Mouse (Mus musculus): ENCODE measurements around the gene Plod3. TPM values are rescaled to one million over a fixed set of nuclear protein-coding genes. Genes with fewer than 3 reads are reported as not detected.
"Not testable (repeated sequence)": the region's sequence is repeated elsewhere in the genome, so short reads cannot be mapped to it uniquely, and the experiment has no call there.

Gene Plod3
- 30.6 and 32.0 TPM in 2 replicates for polyA plus RNA-seq (2015; fragmentation: Nextera tagmentation; extraction: Ambion mirVana)

DNA sequence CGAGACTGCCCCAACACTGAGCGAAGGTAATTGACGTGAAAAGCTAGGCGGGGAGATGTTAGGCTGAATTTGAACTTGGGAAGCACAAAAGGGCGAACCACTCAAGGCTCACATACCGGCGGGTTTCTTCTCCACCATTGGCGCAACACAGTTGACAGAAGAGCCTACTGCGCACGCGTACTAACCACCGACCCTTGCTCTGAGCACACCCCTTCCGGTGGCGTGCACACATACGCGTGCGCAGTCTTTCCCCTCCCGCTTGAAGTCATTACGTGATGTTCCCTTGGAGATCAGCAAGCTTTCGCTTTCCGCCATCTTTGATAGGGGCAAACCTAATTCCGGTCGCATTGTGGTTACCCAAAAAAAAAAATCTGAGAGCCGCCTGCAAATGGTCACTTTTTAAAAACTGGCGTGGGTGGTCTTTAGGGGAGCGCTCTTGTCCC, at the start of gene Plod3:
Gene Plod3 (plus strand): TSS at position 325 of the 443 bp plus-strand sequence.
- Histone ChIP-seq H3K9me3 (replicated peaks; ENCODE audit: low read length) (no peaks in the 10 kb centered on the region), H3K4me3 (replicated peaks; ENCODE audit: low read depth, low read length) (peak within 1 kb of the TSS; percentile 90), H3K27me3 (ENCODE audit: insufficient read depth, low read length) (no peaks in the 10 kb centered on the region), H3K36me3 (ENCODE audit: insufficient read depth, low read length) (peaks cover 21% of the 10 kb centered on the region), H3K4me2 (ENCODE audit: low read length) (peak within 1 kb of the TSS; percentile 81), H3K27ac (peak within 1 kb of the TSS; percentile 89), H3K9ac (ENCODE audit: low read depth, low read length) (peak within 1 kb of the TSS; percentile 83), H3K4me1 (replicated peaks; ENCODE audit: insufficient read depth, low read length) (peaks cover 5% of the 10 kb centered on the region)
- peak; percentile 100 for DNase-seq (ENCODE audit: low spot score)
- peak; percentile 89 for ATAC-seq (replicated peaks; ENCODE audit: low FRiP score, low read depth)
- under 1% methylated on average over 26 of the region's 26 CpGs for WGBS
- TF ChIP-seq CTCF (IDR thresholded peaks at IDR 0.05; ENCODE audit: low read depth), result no peak; the same call in 1 of the 2 replicates

DNA sequence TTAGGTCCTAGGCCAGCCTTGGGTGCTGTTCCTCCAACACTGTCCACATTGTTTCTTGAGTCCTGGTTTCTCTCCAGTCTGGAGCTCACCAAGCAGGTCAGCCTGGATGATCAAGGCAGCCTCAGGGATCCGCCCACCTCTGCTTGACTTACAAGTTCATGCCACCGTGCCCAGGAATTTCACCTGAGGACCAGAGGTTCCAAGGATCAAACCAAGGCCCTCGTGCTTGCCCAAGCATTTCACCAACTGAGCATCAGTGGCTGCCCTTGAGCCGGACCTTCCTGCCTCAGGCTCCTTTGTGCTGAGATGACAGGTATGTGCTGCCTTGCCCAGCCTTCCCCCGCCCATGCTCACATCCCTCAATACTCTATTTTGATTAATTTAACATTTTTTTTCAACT, 49.2 kb upstream of the Plod3 start:
- Histone ChIP-seq H3K9ac (ENCODE audit: low read depth, low read length) (no peak overlapping the region), H3K36me3 (ENCODE audit: insufficient read depth, low read length) (no peaks in the 10 kb centered on the region), H3K4me1 (replicated peaks; ENCODE audit: insufficient read depth, low read length) (no peaks in the 10 kb centered on the region), H3K27ac (no peak overlapping the region), H3K4me2 (ENCODE audit: low read length) (no peak overlapping the region), H3K9me3 (replicated peaks; ENCODE audit: low read length) (no peaks in the 10 kb centered on the region), H3K27me3 (ENCODE audit: insufficient read depth, low read length) (no peaks in the 10 kb centered on the region), H3K4me3 (replicated peaks; ENCODE audit: low read depth, low read length) (no peak overlapping the region)
- no peak for DNase-seq (ENCODE audit: low spot score)
- WGBS, result 65% methylated on average over 5 of the region's 5 CpGs
- TF ChIP-seq CTCF (IDR thresholded peaks at IDR 0.05; ENCODE audit: low read depth), result no peak
- ATAC-seq (replicated peaks; ENCODE audit: low FRiP score, low read depth), result no peak

DNA sequence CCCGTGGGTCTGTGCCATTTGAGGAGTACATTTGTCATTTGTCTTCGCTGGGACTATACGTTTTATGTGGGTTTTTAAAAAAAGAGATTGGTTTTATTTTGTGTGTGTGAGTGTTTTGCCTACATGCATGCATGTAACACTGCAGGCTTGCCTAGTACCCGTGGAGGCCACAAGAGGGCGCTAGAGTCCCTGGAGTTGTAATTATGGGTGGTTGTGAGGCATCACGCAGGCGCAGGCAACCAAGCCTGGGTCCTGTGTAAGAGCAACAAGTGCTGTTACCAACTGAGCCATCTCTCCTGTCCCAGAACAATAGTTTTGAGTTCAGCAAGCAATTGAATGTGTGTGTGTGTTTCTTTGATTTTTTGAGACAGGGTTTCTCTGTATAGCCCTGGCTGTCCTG, 47.5 kb upstream of the Plod3 start:
- WGBS, result 70% methylated on average over 7 of the region's 7 CpGs
- no peak for ATAC-seq (replicated peaks; ENCODE audit: low FRiP score, low read depth)
- H3K36me3 ChIP-seq (ENCODE audit: insufficient read depth, low read length), result no peaks in the 10 kb centered on the region

DNA sequence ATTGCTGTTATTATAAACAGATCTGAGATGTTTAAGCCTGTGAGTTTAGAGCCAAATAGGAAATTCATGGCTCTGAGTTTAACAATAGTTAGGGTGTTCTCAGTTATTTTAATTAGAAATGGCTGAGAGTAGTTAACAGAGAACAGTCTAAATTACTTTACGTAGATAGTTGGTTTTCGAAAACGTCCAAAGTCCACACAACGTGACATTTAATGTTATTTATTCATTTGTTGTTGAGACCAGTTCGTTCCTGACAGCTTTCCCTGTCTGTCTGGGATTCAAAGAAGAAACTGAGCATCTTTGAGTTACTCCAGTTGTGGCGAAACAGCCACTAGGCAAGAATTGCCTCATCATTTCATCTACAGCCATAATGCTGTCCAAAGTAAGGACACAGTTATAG, 46.8 kb upstream of the Plod3 start:
- DNase-seq (ENCODE audit: low spot score); H3K4me1 ChIP-seq (replicated peaks; ENCODE audit: insufficient read depth, low read length); H3K9me3 ChIP-seq (replicated peaks; ENCODE audit: low read length); H3K27ac ChIP-seq; ATAC-seq (replicated peaks; ENCODE audit: low FRiP score, low read depth); H3K36me3 ChIP-seq (ENCODE audit: insufficient read depth, low read length); H3K9ac ChIP-seq (ENCODE audit: low read depth, low read length); H3K4me2 ChIP-seq (ENCODE audit: low read length); H3K4me3 ChIP-seq (replicated peaks; ENCODE audit: low read depth, low read length); H3K27me3 ChIP-seq (ENCODE audit: insufficient read depth, low read length): not testable (repeated sequence)
- 74% methylated on average over 6 of the region's 6 CpGs for WGBS

More for the DNA sequence above, 47.5 kb upstream of the Plod3 start:
- TF ChIP-seq CTCF (IDR thresholded peaks at IDR 0.05; ENCODE audit: low read depth), result peak; percentile 50
- H3K27me3 ChIP-seq (ENCODE audit: insufficient read depth, low read length), result no peaks in the 10 kb centered on the region
- no peak overlapping the region for H3K27ac ChIP-seq
- DNase-seq (ENCODE audit: low spot score), result no peak
- no peak overlapping the region for H3K9ac ChIP-seq (ENCODE audit: low read depth, low read length)
- H3K9me3 ChIP-seq (replicated peaks; ENCODE audit: low read length), result no peaks in the 10 kb centered on the region
- H3K4me1 ChIP-seq (replicated peaks; ENCODE audit: insufficient read depth, low read length), result no peaks in the 10 kb centered on the region
- H3K4me2 ChIP-seq (ENCODE audit: low read length), result no peak overlapping the region
- H3K4me3 ChIP-seq (replicated peaks; ENCODE audit: low read depth, low read length), result no peak overlapping the region

DNA sequence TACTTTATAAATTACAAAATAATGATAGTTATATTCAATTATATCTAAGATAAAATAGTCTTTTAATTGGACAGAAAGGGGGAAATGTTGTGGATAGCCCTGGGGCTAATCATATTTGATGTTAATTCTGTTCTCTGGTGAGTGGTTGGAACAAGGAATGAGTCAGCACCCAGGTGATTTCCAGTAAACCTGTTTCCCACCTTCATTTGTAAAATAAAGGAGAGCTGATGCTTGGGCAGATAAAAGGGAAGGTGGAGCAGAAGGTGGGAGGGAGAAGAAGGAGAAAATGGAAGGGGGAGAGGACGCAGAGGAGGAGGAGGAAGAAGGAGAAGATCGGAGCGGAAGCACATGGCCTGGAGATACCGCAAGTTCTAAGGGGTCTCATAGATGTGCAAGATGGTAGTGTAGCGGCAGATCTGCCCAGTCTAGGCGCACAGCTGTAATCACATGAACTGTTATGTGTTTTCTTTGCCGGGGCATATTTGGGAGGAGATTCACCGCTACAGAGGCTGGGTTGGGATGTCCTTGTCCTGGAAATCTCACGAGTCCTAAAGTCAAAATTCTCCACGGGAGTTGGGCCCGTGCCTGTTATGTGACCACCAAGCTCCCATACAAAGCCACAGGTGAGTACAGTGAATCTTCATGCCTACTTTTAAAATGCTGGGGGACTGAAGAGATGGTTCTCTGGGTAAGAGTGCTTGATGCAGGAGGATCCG, 45.8 kb upstream of the Plod3 start:
- ATAC-seq (replicated peaks; ENCODE audit: low FRiP score, low read depth) (no peak), DNase-seq (ENCODE audit: low spot score) (no peak)
- WGBS, result 90% methylated on average over 12 of the region's 12 CpGs

DNA sequence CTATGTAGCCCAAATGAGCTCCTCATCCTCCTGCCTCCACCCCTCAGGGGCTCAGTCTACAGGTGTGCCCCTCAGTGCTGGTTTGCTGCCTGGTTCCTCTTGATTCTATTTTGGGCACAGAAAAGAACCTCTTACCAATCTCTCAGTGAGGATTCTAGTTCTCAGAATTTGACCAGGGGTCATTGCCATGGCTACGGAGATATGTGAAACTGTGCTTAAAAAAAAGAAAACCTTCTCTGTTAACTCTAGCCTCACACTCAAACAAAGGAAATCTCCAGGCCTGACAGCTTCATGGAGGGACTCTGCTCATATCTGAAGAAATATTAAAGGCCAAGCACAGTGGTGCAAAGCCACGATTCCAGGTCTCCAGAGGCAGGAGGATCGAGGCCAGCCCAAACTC, 44.0 kb upstream of the Plod3 start:
- Histone ChIP-seq H3K36me3 (ENCODE audit: insufficient read depth, low read length) (no peaks in the 10 kb centered on the region), H3K4me2 (ENCODE audit: low read length) (no peak overlapping the region), H3K4me3 (replicated peaks; ENCODE audit: low read depth, low read length) (no peak overlapping the region), H3K27me3 (ENCODE audit: insufficient read depth, low read length) (no peaks in the 10 kb centered on the region), H3K9me3 (replicated peaks; ENCODE audit: low read length) (no peaks in the 10 kb centered on the region), H3K27ac (no peak overlapping the region), H3K9ac (ENCODE audit: low read depth, low read length) (no peak overlapping the region), H3K4me1 (replicated peaks; ENCODE audit: insufficient read depth, low read length) (no peaks in the 10 kb centered on the region)
- no peak for ATAC-seq (replicated peaks; ENCODE audit: low FRiP score, low read depth)
- TF ChIP-seq CTCF (IDR thresholded peaks at IDR 0.05; ENCODE audit: low read depth), result no peak
- peak; percentile 59 for DNase-seq (ENCODE audit: low spot score)
- 57% methylated on average over 3 of the region's 3 CpGs for WGBS

More for the DNA sequence above, 45.8 kb upstream of the Plod3 start:
- H3K27ac ChIP-seq, result no peak overlapping the region
- no peak overlapping the region for H3K4me3 ChIP-seq (replicated peaks; ENCODE audit: low read depth, low read length)
- H3K4me1 ChIP-seq (replicated peaks; ENCODE audit: insufficient read depth, low read length), result no peaks in the 10 kb centered on the region
- H3K27me3 ChIP-seq (ENCODE audit: insufficient read depth, low read length), result no peaks in the 10 kb centered on the region
- no peaks in the 10 kb centered on the region for H3K9me3 ChIP-seq (replicated peaks; ENCODE audit: low read length)
- no peak overlapping the region for H3K4me2 ChIP-seq (ENCODE audit: low read length)
- H3K9ac ChIP-seq (ENCODE audit: low read depth, low read length), result no peak overlapping the region
- no peaks in the 10 kb centered on the region for H3K36me3 ChIP-seq (ENCODE audit: insufficient read depth, low read length)
- TF ChIP-seq CTCF (IDR thresholded peaks at IDR 0.05; ENCODE audit: low read depth), result no peak
